Mouse (Mus musculus) pancreas, adult 10 weeks (tissue): Measurements from ENCODE around the gene Ica1l. TPM values are rescaled to one million over a fixed set of nuclear protein-coding genes. Genes with fewer than 3 reads are reported as not detected.

Source experiments
- polyA plus RNA-seq: library from polyadenylated mRNA; stranded (reverse); fragments of 350-450 nt; fragmentation: Illumina TruSeq; extraction: RNeasy Lipid Tissue Mini Kit (QIAGEN cat#74804); gene quantifications from one replicate; pipeline ENCODE4 v1.2.3, GENCODE M21; 2015; ENCODE audit warnings: low read depth, low replicate concordance; ENCODE audit not compliant: insufficient read depth

Ica1l gene
- 0.54 TPM for polyA plus RNA-seq

DNA sequence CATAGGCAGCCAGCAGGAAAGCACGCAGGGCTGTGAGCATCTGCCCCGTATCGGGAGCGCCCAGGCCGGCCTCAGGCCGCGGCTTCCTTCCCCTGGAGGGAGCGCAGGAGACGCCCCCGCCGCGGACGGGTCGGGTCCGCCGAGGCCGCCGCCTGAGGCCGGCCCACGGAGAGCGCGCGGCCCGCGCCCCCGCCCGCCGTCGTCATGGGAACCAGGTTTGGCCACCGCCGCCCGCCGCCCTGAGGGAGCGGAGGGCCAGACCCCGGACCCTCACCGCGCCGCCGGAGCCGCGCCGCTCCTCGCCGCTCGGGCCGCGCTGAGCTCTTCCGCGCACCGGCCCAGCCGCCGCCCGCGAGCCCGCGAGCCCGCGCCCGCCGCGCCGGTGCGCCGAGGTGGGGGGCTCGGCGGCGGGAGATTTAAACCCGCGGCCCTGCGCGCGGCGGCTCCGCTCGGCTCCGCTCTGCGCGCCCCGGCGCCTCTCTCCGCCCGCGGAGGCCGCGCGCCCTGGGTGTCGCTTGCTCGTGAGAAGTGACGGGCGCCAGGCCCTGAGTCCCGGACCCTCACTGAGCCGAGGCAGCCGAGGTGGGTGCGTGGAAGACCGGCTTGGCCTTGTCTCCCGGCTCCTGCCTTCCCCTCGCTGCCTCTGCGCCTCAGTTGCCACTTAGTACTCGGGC is at the start of gene Ica1l:
Gene Ica1l, minus strand, starts transcription at position 389 of the 674 bp plus-strand sequence.

Other genes starting within 250 kb of the Ica1l start
- gene Fam117b, start 130.2 kb downstream of the Ica1l start, polyA plus RNA-seq = 4.3 TPM
- 1.5 TPM for gene Carf, start 55.1 kb upstream of the Ica1l start, polyA plus RNA-seq
- 5.1 TPM for gene Wdr12, start 55.5 kb upstream of the Ica1l start, polyA plus RNA-seq
- gene Nbeal1, start 137.4 kb upstream of the Ica1l start, polyA plus RNA-seq = 2.8 TPM